In genomic region chrX:170009801-170010221, GRCm38 (mm10) we compare ENCODE assay signal across 8 mouse cellular contexts. TPM values are rescaled to one million over a fixed set of nuclear protein-coding genes. Genes with fewer than 3 reads are reported as not detected.
DNase-seq lines count a peak whose midpoint lies in the region; ATAC-seq lines count a peak whose summit lies in the region.
"Not testable (repeated sequence)": the region's sequence is repeated elsewhere in the genome, so short reads cannot be mapped to it uniquely, and the experiment has no call there.

No protein-coding gene starts in this region.

- not testable (repeated sequence) for H3K4me2 ChIP-seq in intestine, embryonic 15.5 days (replicated peaks)

- H3K4me1 ChIP-seq in intestine, embryonic 15.5 days (replicated peaks) = not testable (repeated sequence)

- peak; percentile 100 for DNase-seq in adrenal gland, adult 8-10 months
- DNase-seq in embryo, embryonic 9.5 days (ENCODE audit: extremely low spot score) = peak; percentile 90
- DNase-seq in gastrocnemius, postnatal 36 days = peak; percentile 100
- DNase-seq in left cerebral cortex, postnatal 14 days (ENCODE audit: low spot score in 2 of 2) = peak; percentile 100
- DNase-seq in right cerebral cortex, postnatal 25 days = peak; percentile 100
- peak; percentile 99 to 100 for DNase-seq in urinary bladder, postnatal 36 days (ENCODE audit: low spot score in 2 of 2)

- 56% methylated on average over 25 of the region's 25 CpGs for WGBS in intestine, embryonic 15.5 days

- ATAC-seq in intestine, embryonic 15.5 days = peak; percentile 97
- peak; percentile 87 for ATAC-seq in megakaryocyte-erythroid progenitor cell, adult 5-6 weeks (replicated peaks; ENCODE audit: low FRiP score, low TSS enrichment, poor library complexity, severe bottlenecking)

- intact Hi-C loops in gastrocnemius, postnatal 36 days (cut with DNase I); left cerebral cortex, postnatal 14 days (cut with DNase I): not testable (repeated sequence)

- H3K9me3 ChIP-seq in intestine, embryonic 15.5 days = peaks cover 20% of the 10 kb centered on the region

- peak overlapping the region; percentile 57 for H3K9ac ChIP-seq in intestine, embryonic 15.5 days

- H3K27me3 ChIP-seq in intestine, embryonic 15.5 days (replicated peaks) = not testable (repeated sequence)

- H3K36me3 ChIP-seq in intestine, embryonic 15.5 days = peaks cover 11% of the 10 kb centered on the region

- peak overlapping the region; percentile 65; the same call in 1 of the 2 replicates for H3K27ac ChIP-seq in intestine, embryonic 15.5 days

- peak overlapping the region; percentile 47 for H3K4me3 ChIP-seq in intestine, embryonic 15.5 days (replicated peaks)

RNA-seq across cellular contexts. Expression of gene Gm21887, which starts 0.4 kb away (rescaled TPM):
- 100 to 1,000 TPM; 122 to 338 (median 214) TPM for total RNA-seq in adrenal gland, adult 8-10 months (2022)
- 10 to 100 TPM; 26.2 to 44.5 TPM for total RNA-seq in gastrocnemius, postnatal 36 days (2021)
- polyA plus RNA-seq in intestine, embryonic 15.5 days (2015; fragmentation: Nextera tagmentation; extraction: Ambion mirVana) = 123 and 168 TPM in 2 replicates
- 100 to 1,000 TPM; 193 to 282 TPM for total RNA-seq in left cerebral cortex, postnatal 14 days (2021)
- 80.7 and 142 TPM in 2 replicates for total RNA-seq in megakaryocyte-erythroid progenitor cell, adult 5-6 weeks (2014; fragmentation: Nextera tagmentation)
- total RNA-seq in megakaryocyte-erythroid progenitor cell, adult 5-6 weeks (2017) = 87.0 and 105 TPM in 2 replicates

Comparison
In these comparisons a context has a peak if more than half of its experiments do, and no peak if none do; other contexts are left out.
1. Peak in every context shown above with its lines: DNase-seq, ATAC-seq, H3K4me3 ChIP-seq and H3K27ac ChIP-seq.